8 mouse cellular contexts compared by ENCODE assay signal in the genomic region with DNA sequence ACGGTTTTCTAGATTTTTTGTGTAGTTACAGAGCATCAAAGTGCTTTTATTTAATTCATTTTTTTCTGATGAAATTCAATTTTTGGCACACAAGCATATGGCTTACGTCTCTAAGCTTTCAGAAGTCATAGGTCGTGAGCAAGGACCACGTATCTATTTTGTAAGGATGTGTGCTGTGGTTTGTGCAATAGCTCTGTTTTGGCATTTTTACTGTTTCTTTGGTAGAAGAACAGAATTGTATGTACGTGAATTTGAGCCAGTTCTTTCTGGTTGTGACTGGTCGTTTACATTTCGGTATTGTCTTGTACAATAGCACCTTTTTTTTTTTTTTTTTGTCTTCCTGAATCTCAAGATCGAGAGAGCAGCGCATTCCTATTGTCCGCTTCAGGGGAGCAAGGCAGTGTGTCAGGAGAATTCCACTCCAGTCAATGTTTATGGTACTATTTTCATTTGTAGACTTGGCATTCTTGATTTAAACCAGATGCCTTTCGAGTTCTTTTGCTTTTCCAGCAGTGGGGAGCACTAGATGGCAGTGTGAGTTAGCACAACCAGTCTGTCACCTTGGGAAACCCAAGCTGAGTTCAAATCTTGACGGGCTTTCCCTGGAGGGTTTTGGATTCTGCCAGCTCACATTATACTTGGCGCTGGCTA. TPM values are rescaled to one million over a fixed set of nuclear protein-coding genes. Genes with fewer than 3 reads are reported as not detected.
DNase-seq lines count a peak whose midpoint lies in the region; ATAC-seq and TF ChIP-seq lines count a peak whose summit lies in the region.

No protein-coding gene starts in this region.

- DNase-seq in ovary, adult 18-20 months (ENCODE audit: low spot score): peak; percentile 25
- DNase-seq in ovary, postnatal 10 days (ENCODE audit: low spot score): no peak
- DNase-seq in kidney, postnatal 10 days: peak; percentile 74
- DNase-seq in neural tube, embryonic 10.5 days (ENCODE audit: extremely low spot score, low spot score): peak; percentile 49
- DNase-seq in yolk sac, embryonic 10.5 days (ENCODE audit: low spot score): peak; percentile 60

- H3K36me3 ChIP-seq in heart, embryonic 14.5 days (ENCODE audit: control insufficient read depth, insufficient read depth, low read length): peaks cover 35% of the 10 kb centered on the region
- peaks cover 18% of the 10 kb centered on the region for H3K36me3 ChIP-seq in limb, embryonic 15.5 days

- no peaks in the 10 kb centered on the region for H3K27me3 ChIP-seq in heart, embryonic 14.5 days (ENCODE audit: control insufficient read depth, insufficient read depth, low read length)
- no peaks in the 10 kb centered on the region for H3K27me3 ChIP-seq in limb, embryonic 15.5 days

- peak overlapping the region; percentile 61 for H3K4me3 ChIP-seq in embryonic fibroblast, embryonic 13.5 days (ENCODE audit: insufficient read depth, low read length)
- H3K4me3 ChIP-seq in heart, embryonic 14.5 days (ENCODE audit: control insufficient read depth in 1 of 2, insufficient read depth in 1 of 2, low read depth in 1 of 2, low read length in 2 of 2): peak overlapping the region; percentile 73 to 82; a peak in 3 of 4 replicates
- H3K4me3 ChIP-seq in limb, embryonic 15.5 days: peak overlapping the region; percentile 86

- no peaks in the 10 kb centered on the region; the same call in 1 of the 2 replicates for H3K4me1 ChIP-seq in embryonic fibroblast, embryonic 13.5 days (ENCODE audit: control insufficient read depth, insufficient read depth, low read length)
- H3K4me1 ChIP-seq in heart, embryonic 14.5 days (ENCODE audit: control insufficient read depth in 2 of 2, insufficient read depth in 2 of 2, low read length in 2 of 2): peaks cover 0 to 11% of the 10 kb centered on the region in 2 experiments; a peak in 3 of 4 replicates
- H3K4me1 ChIP-seq in limb, embryonic 15.5 days: peaks cover 16% of the 10 kb centered on the region; the same call in 1 of the 2 replicates

- H3K9ac ChIP-seq in heart, embryonic 14.5 days (ENCODE audit: low read length): peak overlapping the region; percentile 91
- H3K9ac ChIP-seq in limb, embryonic 15.5 days: peak overlapping the region; percentile 82; the same call in 1 of the 2 replicates

- 9% methylated on average over 13 of the region's 13 CpGs for WGBS in heart, embryonic 14.5 days
- WGBS in limb, embryonic 15.5 days: 7% methylated on average over 13 of the region's 13 CpGs

- TF ChIP-seq POLR2A in embryonic fibroblast, embryonic 13.5 days (IDR thresholded peaks at IDR 0.05; ENCODE audit: low read depth, low read length): no peak

- no peak for ATAC-seq in heart, embryonic 14.5 days (ENCODE audit: insufficient number of reproducible peaks, insufficient read depth, low FRiP score, low read depth)
- ATAC-seq in limb, embryonic 15.5 days (ENCODE audit: insufficient number of reproducible peaks, low FRiP score, low TSS enrichment, low read depth): no peak

- TF ChIP-seq CTCF in embryonic fibroblast, embryonic 13.5 days (IDR thresholded peaks at IDR 0.05; ENCODE audit: borderline replicate concordance, insufficient read depth, low read length): peak; percentile 34; the same call in 1 of the 2 replicates

- no peaks in the 10 kb centered on the region for H3K9me3 ChIP-seq in heart, embryonic 14.5 days (ENCODE audit: control insufficient read depth, low read length)
- no peaks in the 10 kb centered on the region for H3K9me3 ChIP-seq in limb, embryonic 15.5 days

- H3K4me2 ChIP-seq in heart, embryonic 14.5 days (ENCODE audit: low read length): peak overlapping the region; percentile 80
- H3K4me2 ChIP-seq in limb, embryonic 15.5 days: peak overlapping the region; percentile 88

- H3K27ac ChIP-seq in embryonic fibroblast, embryonic 13.5 days (ENCODE audit: insufficient read depth, low read length): no peak overlapping the region
- peak overlapping the region in 1 of 2 experiments; percentile 89; a peak in 2 of 4 replicates for H3K27ac ChIP-seq in heart, embryonic 14.5 days (replicated peaks in 1 of 2; ENCODE audit: control insufficient read depth in 1 of 2, insufficient read depth in 1 of 2, low read depth in 2 of 2, low read length in 2 of 2)
- H3K27ac ChIP-seq in limb, embryonic 15.5 days: peak overlapping the region; percentile 91; the same call in 1 of the 2 replicates

RNA-seq across cellular contexts. Expression of a gene that starts 1.7 kb away (rescaled TPM):
- polyA plus RNA-seq in embryonic fibroblast, embryonic 13.5 days (2011; ENCODE audit: insufficient read length, low read depth, missing spikeins): 8.9 and 13.1 TPM in 2 replicates
- 8.2 and 8.6 TPM in 2 replicates for polyA plus RNA-seq in heart, embryonic 14.5 days (2014; fragmentation: Nextera tagmentation; extraction: Ambion mirVana)
- polyA plus RNA-seq in limb, embryonic 15.5 days (2015; fragmentation: Nextera tagmentation; extraction: Ambion mirVana): 11.0 and 12.2 TPM in 2 replicates
